Mouse (Mus musculus): Measurements from ENCODE around the gene Arxes1. TPM values are rescaled to one million over a fixed set of nuclear protein-coding genes. Genes with fewer than 3 reads are reported as not detected.

Arxes1 gene
- 1.0 TPM for polyA plus RNA-seq (2014; fragmentation: Illumina TruSeq; extraction: RNeasy Lipid Tissue Mini Kit (QIAGEN cat#74804); ENCODE audit: low replicate concordance)

DNA sequence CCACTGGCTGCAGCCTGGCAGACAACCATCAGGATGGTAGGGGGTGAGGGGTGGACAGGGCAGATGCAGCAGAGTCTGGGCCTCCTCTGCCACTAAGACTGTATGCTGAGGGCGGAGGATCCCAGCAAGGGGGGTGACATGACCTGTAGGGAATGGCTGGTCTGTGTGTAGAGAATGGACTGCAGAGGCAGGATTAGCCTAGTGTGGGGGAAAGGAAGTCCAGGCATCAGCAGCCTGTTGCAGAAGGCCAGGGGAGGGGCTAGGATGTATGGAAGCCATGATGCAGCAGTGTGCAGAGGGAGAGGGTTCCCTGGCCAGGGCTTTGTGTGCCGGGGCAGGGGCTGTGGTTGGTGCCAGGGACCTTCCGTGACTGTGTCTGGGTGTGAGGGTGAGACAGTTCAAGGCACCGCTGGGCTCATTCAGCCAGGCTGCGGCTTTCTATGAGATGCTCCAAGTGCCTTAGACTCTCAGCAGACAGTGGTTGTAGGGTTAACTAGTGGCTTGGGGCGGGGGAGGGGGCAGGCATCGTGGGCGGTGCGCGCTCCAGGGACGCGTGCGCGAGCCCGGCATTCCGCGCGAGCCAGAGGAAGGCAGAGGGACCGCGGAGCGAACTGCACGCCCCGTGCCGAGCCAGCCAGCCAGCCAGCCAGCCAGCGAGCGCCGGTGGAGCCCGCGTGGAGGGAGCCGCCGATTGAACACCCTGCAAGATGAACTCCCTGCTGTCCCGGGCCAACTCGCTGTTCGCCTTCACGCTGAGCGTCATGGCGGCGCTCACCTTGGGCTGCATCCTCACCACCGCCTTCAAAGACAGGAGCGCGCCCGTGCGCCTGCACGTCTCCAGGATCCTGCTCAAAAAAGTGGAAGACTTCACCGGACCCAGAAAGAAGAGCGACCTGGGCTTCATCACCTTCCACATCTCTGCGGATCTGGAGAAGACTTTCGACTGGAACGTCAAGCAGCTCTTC is at the start of gene Arxes1:
TSS of gene Arxes1 (plus strand) at position 569 of the 965 bp plus-strand sequence.

GRCm38 (mm10) chrX:135993664-135994119 is 39.5 kb upstream of the Arxes1 start, which contains the start of gene Arxes2:
Gene Arxes2 (plus strand): TSS chrX:135993824.

GRCm38 (mm10) chrX:136068020-136068419 is 34.9 kb downstream of the Arxes1 start, which contains the start of gene Bex2:
Gene Bex2 (minus strand): TSS chrX:136068236.

Other genes with a start within 250 kb of the Arxes1 start
- 7.4 TPM for gene Bhlhb9, start 235.8 kb upstream of the Arxes1 start, polyA plus RNA-seq (2014; fragmentation: Illumina TruSeq; extraction: RNeasy Lipid Tissue Mini Kit (QIAGEN cat#74804); ENCODE audit: low replicate concordance)
- gene Gprasp2, start 194.3 kb upstream of the Arxes1 start, polyA plus RNA-seq (2014; fragmentation: Illumina TruSeq; extraction: RNeasy Lipid Tissue Mini Kit (QIAGEN cat#74804); ENCODE audit: low replicate concordance) = 2.4 TPM
- 6.6 TPM for gene Arxes2, start 39.5 kb upstream of the Arxes1 start, polyA plus RNA-seq (2014; fragmentation: Illumina TruSeq; extraction: RNeasy Lipid Tissue Mini Kit (QIAGEN cat#74804); ENCODE audit: low replicate concordance)
- 1.9 TPM for gene Bex2, start 34.9 kb downstream of the Arxes1 start, polyA plus RNA-seq (2014; fragmentation: Illumina TruSeq; extraction: RNeasy Lipid Tissue Mini Kit (QIAGEN cat#74804); ENCODE audit: low replicate concordance)
- not detected for gene Nxf3, start 51.9 kb downstream of the Arxes1 start, polyA plus RNA-seq (2014; fragmentation: Illumina TruSeq; extraction: RNeasy Lipid Tissue Mini Kit (QIAGEN cat#74804); ENCODE audit: low replicate concordance)
- gene Bex4, start 105.6 kb downstream of the Arxes1 start, polyA plus RNA-seq (2014; fragmentation: Illumina TruSeq; extraction: RNeasy Lipid Tissue Mini Kit (QIAGEN cat#74804); ENCODE audit: low replicate concordance) = not detected
- 21.4 TPM for gene Tceal8, start 139.0 kb downstream of the Arxes1 start, polyA plus RNA-seq (2014; fragmentation: Illumina TruSeq; extraction: RNeasy Lipid Tissue Mini Kit (QIAGEN cat#74804); ENCODE audit: low replicate concordance)
- gene Tceal5, start 170.5 kb downstream of the Arxes1 start, polyA plus RNA-seq (2014; fragmentation: Illumina TruSeq; extraction: RNeasy Lipid Tissue Mini Kit (QIAGEN cat#74804); ENCODE audit: low replicate concordance) = not detected
- gene Tceal7, start 181.4 kb downstream of the Arxes1 start, polyA plus RNA-seq (2014; fragmentation: Illumina TruSeq; extraction: RNeasy Lipid Tissue Mini Kit (QIAGEN cat#74804); ENCODE audit: low replicate concordance) = not detected
- 0.74 TPM for gene Bex1, start 182.1 kb downstream of the Arxes1 start, polyA plus RNA-seq (2014; fragmentation: Illumina TruSeq; extraction: RNeasy Lipid Tissue Mini Kit (QIAGEN cat#74804); ENCODE audit: low replicate concordance)
- 165 TPM for gene Tceal9, start 211.7 kb downstream of the Arxes1 start, polyA plus RNA-seq (2014; fragmentation: Illumina TruSeq; extraction: RNeasy Lipid Tissue Mini Kit (QIAGEN cat#74804); ENCODE audit: low replicate concordance)
- gene Bex3, start 236.9 kb downstream of the Arxes1 start, polyA plus RNA-seq (2014; fragmentation: Illumina TruSeq; extraction: RNeasy Lipid Tissue Mini Kit (QIAGEN cat#74804); ENCODE audit: low replicate concordance) = 2.7 TPM